Mouse (Mus musculus) MEL (cell line): ENCODE results near the gene Mrgprb4. TPM values are rescaled to one million over a fixed set of nuclear protein-coding genes. Genes with fewer than 3 reads are reported as not detected.

ENCODE experiments used
- DNase-seq: peaks from one replicate; pipeline ENCODE4 v3.0.0; 2011; ENCODE audit warnings: low read depth, low spot score
- H3K27ac ChIP-seq: 2 replicates; pipeline ENCODE4 v1.5.1; 2012; ENCODE audit warnings: low read depth, mild to moderate bottlenecking, control low read depth, low read length, moderate library complexity; ENCODE audit not compliant: control insufficient read depth
- H3K27me3 ChIP-seq, 2 experiments: fragments of 150-350 bp in 1 of 2; sonication (generic) in 1 of 2; 2 replicates each; pipeline ENCODE4 v1.6.1; 2012; ENCODE audit warnings: low read length in 2 of 2, mild to moderate bottlenecking in 2 of 2, improper control_type of control experiment in 1 of 2, moderate library complexity in 1 of 2; ENCODE audit not compliant: insufficient read depth in 2 of 2, control insufficient read depth in 1 of 2
- H3K36me3 ChIP-seq, 2 experiments: 2 replicates each; pipeline ENCODE4 v1.6.1; 2012 to 2014; ENCODE audit warnings: low read length in 2 of 2, improper control_type of control experiment in 1 of 2, inconsistent platforms in 1 of 2, mild to moderate bottlenecking in 1 of 2; ENCODE audit not compliant: insufficient read depth in 2 of 2, control insufficient read depth in 1 of 2
- H3K4me1 ChIP-seq, 2 experiments: fragments of 150-350 bp in 1 of 2; sonication (generic) in 1 of 2; 2 replicates each; pipeline ENCODE4 v1.6.1; 2012; ENCODE audit warnings: low read length in 2 of 2, improper control_type of control experiment in 1 of 2, mild to moderate bottlenecking in 1 of 2; ENCODE audit not compliant: insufficient read depth in 2 of 2, control insufficient read depth in 1 of 2
- H3K4me3 ChIP-seq, 2 experiments: fragments of 150-350 bp in 1 of 2; sonication (generic) in 1 of 2; 2 replicates each; pipeline ENCODE4 v1.5.1; 2012; ENCODE audit warnings: low read depth in 2 of 2, low read length in 2 of 2, mild to moderate bottlenecking in 2 of 2, moderate library complexity in 2 of 2, control low read depth in 1 of 2, improper control_type of control experiment in 1 of 2; ENCODE audit not compliant: control insufficient read depth in 1 of 2, insufficient read depth in 1 of 2
- H3K79me2 ChIP-seq: 2 replicates; pipeline ENCODE4 v1.6.1; 2012; ENCODE audit warnings: mild to moderate bottlenecking, low read length, moderate library complexity; ENCODE audit not compliant: control insufficient read depth, poor library complexity, insufficient read depth
- H3K9ac ChIP-seq: 2 replicates; pipeline ENCODE4 v1.6.1; 2012; ENCODE audit warnings: low read depth, mild to moderate bottlenecking, control low read depth, low read length, moderate library complexity; ENCODE audit not compliant: control insufficient read depth, poor library complexity, severe bottlenecking
- H3K9me3 ChIP-seq: fragments of 150-350 bp; sonication (generic); replicated peaks from 2 replicates; pipeline ENCODE4 v1.6.1; 2012; ENCODE audit warnings: mild to moderate bottlenecking, low read length, improper control_type of control experiment, moderate library complexity; ENCODE audit not compliant: insufficient read depth
- BHLHE40 ChIP-seq: IDR thresholded peaks from 2 replicates; pipeline ENCODE4 v1.6.1; 2012; ENCODE audit warnings: low read depth, mild to moderate bottlenecking, inconsistent platforms, low read length, improper control_type of control experiment, borderline replicate concordance
- CHD2 ChIP-seq: IDR thresholded peaks from 2 replicates; pipeline ENCODE4 v1.6.1; 2011; ENCODE audit warnings: low read length, improper control_type of control experiment
- EP300 ChIP-seq, 2 experiments: IDR thresholded peaks; 2 replicates each; pipeline ENCODE4 v1.6.1; 2011; ENCODE audit warnings: improper control_type of control experiment in 2 of 2, low read length in 2 of 2, low read depth in 1 of 2, mild to moderate bottlenecking in 1 of 2
- ETS1 ChIP-seq: IDR thresholded peaks from 2 replicates; pipeline ENCODE4 v1.6.1; 2012; ENCODE audit warnings: low read depth, mild to moderate bottlenecking, inconsistent platforms, low read length, improper control_type of control experiment, moderate library complexity
- KAT2A ChIP-seq: conservative IDR thresholded peaks from 2 replicates; pipeline ENCODE4 v1.6.1; 2012; ENCODE audit warnings: low read depth, low read length, improper control_type of control experiment, inconsistent platforms
- MAX ChIP-seq: IDR thresholded peaks from 2 replicates; pipeline ENCODE4 v1.6.1; 2011; ENCODE audit warnings: low read length, improper control_type of control experiment
- MAZ ChIP-seq: IDR thresholded peaks from 2 replicates; pipeline ENCODE4 v1.6.1; 2012; ENCODE audit warnings: low read depth, mild to moderate bottlenecking, inconsistent platforms, low read length, improper control_type of control experiment
- MEF2A ChIP-seq: IDR thresholded peaks from 2 replicates; pipeline ENCODE4 v1.6.1; 2014; ENCODE audit warnings: low read depth, mild to moderate bottlenecking, inconsistent platforms, low read length, improper control_type of control experiment; ENCODE audit not compliant: poor library complexity, insufficient replicate concordance, severe bottlenecking; ENCODE audit errors: extremely low read depth
- MYB ChIP-seq: IDR thresholded peaks from 2 replicates; pipeline ENCODE4 v1.6.1; 2011; ENCODE audit warnings: mild to moderate bottlenecking, low read depth, low read length, improper control_type of control experiment
- POLR2AphosphoS5 ChIP-seq: IDR thresholded peaks from 2 replicates; pipeline ENCODE4 v1.6.1; 2012; ENCODE audit warnings: low read depth, borderline replicate concordance, mild to moderate bottlenecking, inconsistent platforms, low read length, moderate library complexity, mixed read lengths
- RAD21 ChIP-seq: IDR thresholded peaks from 2 replicates; pipeline ENCODE4 v1.6.1; 2011; ENCODE audit warnings: mild to moderate bottlenecking, low read depth, low read length, improper control_type of control experiment
- RCOR1 ChIP-seq: IDR thresholded peaks from 2 replicates; pipeline ENCODE4 v1.6.1; 2012; ENCODE audit warnings: low read depth, mild to moderate bottlenecking, inconsistent platforms, low read length, improper control_type of control experiment
- TAL1 ChIP-seq: IDR thresholded peaks from 2 replicates; pipeline ENCODE4 v1.6.1; 2012; ENCODE audit warnings: mild to moderate bottlenecking, inconsistent platforms, low read length, moderate library complexity, mixed read lengths
- TCF12 ChIP-seq: IDR thresholded peaks from 2 replicates; pipeline ENCODE4 v1.6.1; 2014; ENCODE audit warnings: low read depth, mild to moderate bottlenecking, inconsistent platforms, low read length, improper control_type of control experiment, moderate library complexity
- UBTF ChIP-seq: IDR thresholded peaks from 2 replicates; pipeline ENCODE4 v1.6.1; 2012; ENCODE audit warnings: low read depth, mild to moderate bottlenecking, inconsistent platforms, low read length, improper control_type of control experiment, moderate library complexity, borderline replicate concordance; ENCODE audit not compliant: insufficient read depth
- USF1 ChIP-seq: IDR thresholded peaks from 2 replicates; pipeline ENCODE4 v1.6.1; 2014; ENCODE audit warnings: low read depth, mild to moderate bottlenecking, inconsistent platforms, low read length, improper control_type of control experiment, moderate library complexity
- USF2 ChIP-seq, 2 experiments: IDR thresholded peaks; 2 replicates each; pipeline ENCODE4 v1.6.1; 2011 to 2012; ENCODE audit warnings: improper control_type of control experiment in 2 of 2, low read length in 2 of 2, borderline replicate concordance in 1 of 2, inconsistent platforms in 1 of 2, low read depth in 1 of 2, mild to moderate bottlenecking in 1 of 2; ENCODE audit not compliant: insufficient read depth in 1 of 2
- ZC3H11A ChIP-seq: IDR thresholded peaks from 2 replicates; pipeline ENCODE4 v1.6.1; 2012; ENCODE audit warnings: low read depth, mild to moderate bottlenecking, inconsistent platforms, low read length, improper control_type of control experiment
- ZMIZ1 ChIP-seq: IDR thresholded peaks from 2 replicates; pipeline ENCODE4 v1.6.1; 2012; ENCODE audit warnings: low read depth, mild to moderate bottlenecking, inconsistent platforms, low read length, improper control_type of control experiment, moderate library complexity
- ZNF384 ChIP-seq: IDR thresholded peaks from 2 replicates; pipeline ENCODE4 v1.6.1; 2012; ENCODE audit warnings: low read depth, mild to moderate bottlenecking, inconsistent platforms, low read length, improper control_type of control experiment
- polyA plus RNA-seq, 2 experiments: library from polyadenylated mRNA; stranded (reverse) in 1 of 2; unstranded in 1 of 2; fragments of >175 nt in 1 of 2; fragments of >200 nt in 1 of 2; gene quantifications; 2 replicates each; pipeline versions ENCODE4 v1.2.1 to v1.2.4; 2012; ENCODE audit warnings: low replicate concordance in 2 of 2, low read depth in 1 of 2; ENCODE audit not compliant: insufficient read length in 2 of 2, insufficient read depth in 1 of 2, missing spikeins in 1 of 2
- total RNA-seq: library from RNA; depleted of rRNA; stranded (reverse); fragments of 300-350 nt; gene quantifications from 2 replicates; pipeline ENCODE4 v1.2.3, GENCODE M21; 2012

The Mrgprb4 gene
- total and polyA plus RNA-seq, 3 experiments, result not detected

DNA sequence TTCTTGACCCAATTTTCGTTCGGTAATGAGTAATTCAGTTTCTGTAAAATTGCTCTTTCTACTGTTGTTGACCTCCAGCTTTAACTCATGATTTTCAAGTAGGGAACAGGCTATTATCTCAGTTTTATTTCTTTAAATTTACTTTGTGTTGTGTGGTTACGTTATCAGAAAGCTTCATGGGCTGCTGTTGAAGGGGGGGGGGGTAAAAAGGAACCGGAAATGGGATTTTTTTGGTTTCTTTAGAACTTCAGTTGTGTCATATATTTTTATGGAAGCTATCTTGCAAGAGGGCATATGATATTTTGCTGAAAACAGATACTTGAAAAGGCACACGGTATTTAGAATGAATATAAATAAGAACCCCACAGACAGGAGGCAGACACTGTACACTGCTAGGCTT lies 26.0 kb upstream of the Mrgprb4 start:
- Histone ChIP-seq H3K4me3 (peak overlapping the region in 1 of 2 experiments; percentile 32; a peak in 1 of 4 replicates), H3K27ac (no peak overlapping the region; the same call in 1 of the 2 replicates), H3K27me3 (no peaks in the 10 kb centered on the region), H3K36me3 (peaks cover 0 to 7% of the 10 kb centered on the region in 2 experiments; a peak in 2 of 4 replicates), H3K9ac (no peak overlapping the region), H3K9me3 (no peaks in the 10 kb centered on the region), H3K4me1 (peaks cover 2 to 3% of the 10 kb centered on the region in 2 experiments; a peak in 2 of 4 replicates), H3K79me2 (no peaks in the 10 kb centered on the region)
- 0 out of 2 replicates have a peak, but pooled peaks have one; percentile 19 for TF ChIP-seq RCOR1
- no peak for TF ChIP-seq ZC3H11A
- peak in 1 of 2 experiments; percentile 66; a peak in 3 of 4 replicates for TF ChIP-seq EP300 (IDR thresholded peaks at IDR 0.05; ENCODE audit: low read depth in 1 of 2, low read length in 2 of 2)
- peak; percentile 48; the same call in 1 of the 2 replicates for TF ChIP-seq ZNF384
- TF ChIP-seq KAT2A, result no peak
- no peak for TF ChIP-seq USF2 (IDR thresholded peaks at IDR 0.05; ENCODE audit: borderline replicate concordance in 1 of 2, insufficient read depth in 1 of 2, low read depth in 1 of 2, low read length in 2 of 2)
- TF ChIP-seq MAX, result no peak
- TF ChIP-seq ETS1, result peak; percentile 63
- no peak for TF ChIP-seq RAD21
- no peak for TF ChIP-seq BHLHE40
- TF ChIP-seq ZMIZ1, result no peak
- no peak for TF ChIP-seq MEF2A
- no peak for TF ChIP-seq USF1
- TF ChIP-seq POLR2AphosphoS5, result no peak
- no peak for TF ChIP-seq MYB
- TF ChIP-seq UBTF, result no peak
- peak; percentile 24; the same call in 1 of the 2 replicates for TF ChIP-seq TCF12
- DNase-seq, result peak; percentile 35

DNA sequence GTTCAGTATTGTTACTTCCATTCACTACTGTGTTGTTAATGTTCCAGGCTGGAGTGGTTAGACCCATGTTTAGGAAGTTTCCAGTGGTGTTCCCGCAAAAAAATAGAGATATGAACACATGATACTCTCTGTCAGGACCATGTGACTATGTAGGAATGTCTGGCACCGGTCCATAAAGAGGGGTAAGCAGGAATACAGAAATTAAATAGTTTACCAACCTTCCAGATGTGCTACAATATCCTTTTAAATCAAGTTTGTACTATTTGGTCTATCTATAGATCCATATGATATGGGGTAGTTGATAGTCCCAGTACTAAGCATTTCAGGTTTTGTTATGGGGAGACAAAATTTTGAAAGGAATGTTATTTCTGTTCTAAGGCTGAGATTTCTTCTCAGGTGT lies 30.2 kb downstream of the Mrgprb4 start, which contains the start of gene Mrgprb5:
Gene Mrgprb5, minus strand, starts transcription at position 101 of the 400 bp plus-strand sequence.
- Histone ChIP-seq H3K79me2 (no peaks in the 10 kb centered on the region), H3K4me1 (no peaks in the 10 kb centered on the region), H3K9ac (no peak within 1 kb of the TSS), H3K27ac (no peak within 1 kb of the TSS), H3K36me3 (no peaks in the 10 kb centered on the region), H3K4me3 (no peak within 1 kb of the TSS), H3K27me3 (no peaks in the 10 kb centered on the region), H3K9me3 (no peaks in the 10 kb centered on the region)
- TF ChIP-seq MAZ (no peak), ZMIZ1 (no peak), TAL1 (no peak), CHD2 (no peak), POLR2AphosphoS5 (no peak)
- no peak for DNase-seq
